8 mouse cellular contexts compared by ENCODE assay signal in the genomic region with DNA sequence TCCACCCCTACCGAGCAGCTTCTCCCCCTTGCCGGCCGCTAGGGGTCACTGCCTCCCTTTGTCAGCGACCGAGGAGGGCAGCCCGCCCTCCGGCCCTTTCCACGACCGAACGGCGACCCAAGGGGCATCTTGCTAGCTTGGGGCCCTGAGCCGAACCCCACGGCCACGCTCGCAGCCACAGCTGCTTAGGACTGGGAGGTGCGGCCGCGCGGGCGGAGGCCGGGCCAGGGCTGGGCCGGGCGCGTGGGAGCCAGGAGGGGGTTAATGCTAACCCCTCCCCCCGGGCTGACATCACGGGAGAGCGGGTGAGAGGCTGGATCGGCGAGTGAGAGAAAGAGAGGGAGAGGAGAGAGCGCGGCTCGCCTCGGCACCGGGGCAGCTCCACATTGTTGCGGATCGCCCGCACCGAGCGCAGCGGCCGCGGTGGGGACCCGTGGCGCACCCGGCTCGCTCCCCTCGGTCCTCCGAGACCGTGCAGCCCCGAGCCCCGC. TPM values are rescaled to one million over a fixed set of nuclear protein-coding genes. Genes with fewer than 3 reads are reported as not detected.
A peak's percentile ranks its signal among the peaks of the same experiment; 100 is the strongest.
DNase-seq lines count a peak whose midpoint lies in the region; ATAC-seq lines count a peak whose summit lies in the region.

A gene (plus strand): TSS at position 338 of the 491 bp plus-strand sequence.

- H3K4me2 ChIP-seq in forebrain, embryonic 11.5 days (ENCODE audit: low read depth, low read length, severe bottlenecking), result peak within 1 kb of the TSS; percentile 86
- peak within 1 kb of the TSS; percentile 98 for H3K4me2 ChIP-seq in heart, embryonic 16.5 days (ENCODE audit: low read depth, low read length)
- peak within 1 kb of the TSS; percentile 76 for H3K4me2 ChIP-seq in liver, embryonic 13.5 days
- H3K4me2 ChIP-seq in stomach, embryonic 15.5 days, result peak within 1 kb of the TSS; percentile 90

- no peaks in the 10 kb centered on the region for H3K9me3 ChIP-seq in forebrain, embryonic 11.5 days (ENCODE audit: control insufficient read depth, low read length)
- no peaks in the 10 kb centered on the region for H3K9me3 ChIP-seq in heart, embryonic 16.5 days (replicated peaks; ENCODE audit: control insufficient read depth, low read length)
- no peaks in the 10 kb centered on the region for H3K9me3 ChIP-seq in liver, embryonic 13.5 days (replicated peaks)
- H3K9me3 ChIP-seq in stomach, embryonic 15.5 days, result no peaks in the 10 kb centered on the region

- no peaks in the 10 kb centered on the region for H3K27me3 ChIP-seq in forebrain, embryonic 11.5 days (ENCODE audit: control insufficient read depth, insufficient read depth, low read length)
- peaks cover 16% of the 10 kb centered on the region for H3K27me3 ChIP-seq in heart, embryonic 16.5 days (ENCODE audit: control insufficient read depth, insufficient read depth, low read length)
- peaks cover 51% of the 10 kb centered on the region for H3K27me3 ChIP-seq in liver, embryonic 13.5 days
- H3K27me3 ChIP-seq in stomach, embryonic 15.5 days (replicated peaks), result no peaks in the 10 kb centered on the region

- H3K4me1 ChIP-seq in forebrain, embryonic 11.5 days (replicated peaks; ENCODE audit: control insufficient read depth, insufficient read depth, low read length), result peaks cover 26% of the 10 kb centered on the region
- peaks cover 25% of the 10 kb centered on the region for H3K4me1 ChIP-seq in heart, embryonic 16.5 days (ENCODE audit: control insufficient read depth, insufficient read depth, low read length)
- H3K4me1 ChIP-seq in liver, embryonic 13.5 days (replicated peaks), result peaks cover 26% of the 10 kb centered on the region
- peaks cover 22% of the 10 kb centered on the region for H3K4me1 ChIP-seq in stomach, embryonic 15.5 days

- DNase-seq in CD4-positive helper T cell, adult 2 months (ENCODE audit: low read depth, low spot score), result peak; percentile 81
- DNase-seq in brain, embryonic 18.5 days (ENCODE audit: low read depth, low spot score), result peak; percentile 79
- DNase-seq in forebrain, embryonic 11.5 days (ENCODE audit: low spot score), result peak; percentile 96
- DNase-seq in kidney, postnatal 25 days, result peak; percentile 88 to 94
- DNase-seq in liver, embryonic 13.5 days, result peak; percentile 43
- DNase-seq in neural tube, embryonic 10.5 days (ENCODE audit: extremely low spot score, low spot score), result peak; percentile 96

- H3K27ac ChIP-seq in forebrain, embryonic 11.5 days (ENCODE audit: low read depth, low read length), result peak within 1 kb of the TSS; percentile 94
- peak within 1 kb of the TSS; percentile 86 for H3K27ac ChIP-seq in heart, embryonic 16.5 days (ENCODE audit: low read length)
- H3K27ac ChIP-seq in liver, embryonic 13.5 days, result peak within 1 kb of the TSS; percentile 73
- peak within 1 kb of the TSS; percentile 97 for H3K27ac ChIP-seq in stomach, embryonic 15.5 days

- peak within 1 kb of the TSS; percentile 67 for H3K4me3 ChIP-seq in forebrain, embryonic 11.5 days (ENCODE audit: low read depth, low read length)
- peak within 1 kb of the TSS; percentile 86 for H3K4me3 ChIP-seq in heart, embryonic 16.5 days (ENCODE audit: low read length)
- peak within 1 kb of the TSS; percentile 65 for H3K4me3 ChIP-seq in liver, embryonic 13.5 days (replicated peaks)
- peak within 1 kb of the TSS; percentile 87 for H3K4me3 ChIP-seq in stomach, embryonic 15.5 days (replicated peaks)

- 0% methylated on average over 44 of the region's 51 CpGs for WGBS in forebrain, embryonic 11.5 days
- under 1% methylated on average over 43 of the region's 51 CpGs for WGBS in heart, embryonic 16.5 days
- WGBS in liver, embryonic 13.5 days (ENCODE audit: insufficient replicate concordance), result under 1% methylated on average over 50 of the region's 51 CpGs
- under 1% methylated on average over 43 of the region's 51 CpGs for WGBS in stomach, embryonic 15.5 days

- no peaks in the 10 kb centered on the region for H3K36me3 ChIP-seq in forebrain, embryonic 11.5 days (ENCODE audit: control insufficient read depth, insufficient read depth, low read length)
- H3K36me3 ChIP-seq in heart, embryonic 16.5 days (ENCODE audit: control insufficient read depth, insufficient read depth), result no peaks in the 10 kb centered on the region
- H3K36me3 ChIP-seq in liver, embryonic 13.5 days, result no peaks in the 10 kb centered on the region
- no peaks in the 10 kb centered on the region for H3K36me3 ChIP-seq in stomach, embryonic 15.5 days

- H3K9ac ChIP-seq in forebrain, embryonic 11.5 days (ENCODE audit: low read length), result peak within 1 kb of the TSS; percentile 91
- peak within 1 kb of the TSS; percentile 92 for H3K9ac ChIP-seq in heart, embryonic 16.5 days (ENCODE audit: low read length)
- H3K9ac ChIP-seq in liver, embryonic 13.5 days, result peak within 1 kb of the TSS; percentile 72
- peak within 1 kb of the TSS; percentile 86 for H3K9ac ChIP-seq in stomach, embryonic 15.5 days

- peak; percentile 81 for ATAC-seq in forebrain, embryonic 11.5 days (replicated peaks; ENCODE audit: low FRiP score)
- peak; percentile 89 for ATAC-seq in heart, embryonic 16.5 days (replicated peaks; ENCODE audit: extremely low read depth, insufficient read depth, low FRiP score)
- ATAC-seq in liver, embryonic 13.5 days (ENCODE audit: low read depth), result peak; percentile 80
- peak; percentile 87 for ATAC-seq in stomach, embryonic 15.5 days (ENCODE audit: insufficient read depth, low FRiP score, low read depth)

RNA-seq across cellular contexts. Expression of the gene that starts here (rescaled TPM):
- 12.3 and 12.4 TPM in 2 replicates for polyA plus RNA-seq in forebrain, embryonic 11.5 days (2014; fragmentation: Nextera tagmentation; extraction: Ambion mirVana)
- polyA plus RNA-seq in heart, embryonic 16.5 days (2015; fragmentation: Nextera tagmentation; extraction: Ambion mirVana), result 1.7 and 2.0 TPM in 2 replicates
- 1.2 and 1.3 TPM in 2 replicates for polyA plus RNA-seq in liver, embryonic 13.5 days (2015; fragmentation: Nextera tagmentation; extraction: Ambion mirVana)
- 7.0 and 9.3 TPM in 2 replicates for polyA plus RNA-seq in stomach, embryonic 15.5 days (2015; fragmentation: Nextera tagmentation; extraction: Ambion mirVana)

Comparison
In these comparisons a context has a peak if more than half of its experiments do, and no peak if none do; other contexts are left out.
1. Peak in every context shown above with its lines: DNase-seq, ATAC-seq, H3K4me3 ChIP-seq and H3K27ac ChIP-seq.
2. DNase-seq: peak in every context shown above with its lines; median percentile 96 in forebrain, embryonic 11.5 days; 96 in neural tube, embryonic 10.5 days; 91 in kidney, postnatal 25 days; 81 in CD4-positive helper T cell, adult 2 months; 79 in brain, embryonic 18.5 days; 43 in liver, embryonic 13.5 days.